11 mouse cellular contexts compared by ENCODE assay signal in the genomic region with DNA sequence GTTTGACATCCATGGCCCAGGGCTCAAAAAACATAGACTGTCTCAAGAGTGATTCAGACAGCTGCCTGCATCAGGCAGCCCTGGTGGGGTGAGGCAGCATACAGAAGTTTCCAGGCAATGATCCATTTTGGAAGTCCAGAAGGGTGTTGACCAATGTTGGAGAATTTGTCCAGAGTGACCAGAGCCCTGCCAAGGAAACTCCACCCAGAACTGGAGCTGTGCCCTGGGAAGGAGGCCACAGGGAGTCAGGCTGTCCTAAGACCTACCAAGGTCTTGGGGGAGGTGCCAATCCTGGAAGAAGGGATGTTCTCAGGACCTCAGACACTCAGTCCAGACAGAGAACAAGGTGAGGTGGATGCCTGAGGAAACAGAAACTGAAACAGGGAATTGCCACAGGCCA.
DNase-seq lines count a peak whose midpoint lies in the region; ATAC-seq and TF ChIP-seq lines count a peak whose summit lies in the region.
"Had no signal": no experiment of that assay in that cellular context is flagged by ENCODE, and none has a peak within 500 bp of the region (broad histone marks: within the 10 kb centered on the region; RNA-seq: fewer than 3 reads in every experiment).

No protein-coding gene starts in this region.

- no peaks in the 10 kb centered on the region for H3K27me3 ChIP-seq in liver, adult 2 months (ENCODE audit: control insufficient read depth, insufficient read depth, low read length)
- no peaks in the 10 kb centered on the region for H3K27me3 ChIP-seq in liver, embryonic 11.5 days (replicated peaks; ENCODE audit: control insufficient read depth, insufficient read depth, low read length)
- no peaks in the 10 kb centered on the region for H3K27me3 ChIP-seq in forebrain, embryonic 12.5 days
- no peaks in the 10 kb centered on the region for H3K27me3 ChIP-seq in thymus, adult 2 months (ENCODE audit: control insufficient read depth, insufficient read depth, low read length)

- no peak overlapping the region for H3K4me2 ChIP-seq in liver, embryonic 11.5 days
- H3K4me2 ChIP-seq in forebrain, embryonic 12.5 days: no peak overlapping the region

- TF ChIP-seq CTCF in liver, adult 2 months (IDR thresholded peaks at IDR 0.05; ENCODE audit: low read depth, low read length): no peak
- no peak for TF ChIP-seq CTCF in thymus, adult 2 months (IDR thresholded peaks at IDR 0.05; ENCODE audit: borderline replicate concordance, control insufficient read depth, extremely low read depth, insufficient read depth, low read length, poor library complexity)

- no peaks in the 10 kb centered on the region for H3K9me3 ChIP-seq in liver, embryonic 11.5 days (ENCODE audit: control insufficient read depth, low read length)
- no peaks in the 10 kb centered on the region for H3K9me3 ChIP-seq in forebrain, embryonic 12.5 days

- ATAC-seq in liver, embryonic 11.5 days (replicated peaks; ENCODE audit: low FRiP score): no peak
- ATAC-seq in forebrain, embryonic 12.5 days (ENCODE audit: low FRiP score): no peak

- no peak for TF ChIP-seq POLR2A in liver, adult 2 months (IDR thresholded peaks at IDR 0.05; ENCODE audit: extremely low read depth, insufficient read depth, low read length)
- TF ChIP-seq POLR2A in thymus, adult 2 months (IDR thresholded peaks at IDR 0.05; ENCODE audit: control insufficient read depth, extremely low read depth, insufficient read depth, low read length, poor library complexity): no peak

- DNase-seq in liver, adult 2 months (ENCODE audit: extremely low read depth, low read depth, low spot score): peak; percentile 11
- DNase-seq in liver, embryonic 11.5 days (ENCODE audit: low spot score): no peak
- DNase-seq in fibroblast of lung, adult 2 months (ENCODE audit: low read depth): peak; percentile 98
- peak; percentile 71 for DNase-seq in heart, postnatal 4 days
- peak; percentile 78 for DNase-seq in testis, postnatal 10 days (ENCODE audit: low spot score)
- DNase-seq in cerebellum, adult 11 months: no peak
- DNase-seq in thymus, adult 2 months: no peak
- DNase-seq: cerebellum, postnatal 36 days had no signal

- H3K79me2 ChIP-seq in liver, adult 2 months (ENCODE audit: control insufficient read depth, insufficient read depth, low read length): no peaks in the 10 kb centered on the region

- no peak overlapping the region for H3K27ac ChIP-seq in liver, adult 2 months (replicated peaks; ENCODE audit: insufficient read depth, low read depth, low read length)
- H3K27ac ChIP-seq in liver, embryonic 11.5 days (ENCODE audit: low read depth, low read length): no peak overlapping the region
- H3K27ac ChIP-seq in forebrain, embryonic 12.5 days: no peak overlapping the region
- no peak overlapping the region for H3K27ac ChIP-seq in thymus, adult 2 months (ENCODE audit: control insufficient read depth, insufficient read depth, low read length)
- H3K27ac ChIP-seq: hindbrain, embryonic 10.5 days; macrophage had no signal

- H3K36me3 ChIP-seq in liver, adult 2 months (ENCODE audit: control insufficient read depth, insufficient read depth, low read length): no peaks in the 10 kb centered on the region
- H3K36me3 ChIP-seq in liver, embryonic 11.5 days (ENCODE audit: control insufficient read depth, insufficient read depth, low read length): no peaks in the 10 kb centered on the region
- H3K36me3 ChIP-seq in forebrain, embryonic 12.5 days (replicated peaks): no peaks in the 10 kb centered on the region
- no peaks in the 10 kb centered on the region for H3K36me3 ChIP-seq in thymus, adult 2 months (ENCODE audit: control insufficient read depth, insufficient read depth, low read length)
- H3K36me3 ChIP-seq: hindbrain, embryonic 10.5 days had no signal

- no peak overlapping the region for H3K9ac ChIP-seq in liver, adult 2 months (ENCODE audit: low read depth, low read length)
- no peak overlapping the region for H3K9ac ChIP-seq in liver, embryonic 11.5 days (ENCODE audit: low read depth, low read length)
- no peak overlapping the region for H3K9ac ChIP-seq in forebrain, embryonic 12.5 days

- no peak overlapping the region for H3K4me3 ChIP-seq in liver, adult 2 months (ENCODE audit: insufficient read depth, low read depth, low read length)
- H3K4me3 ChIP-seq in liver, embryonic 11.5 days (ENCODE audit: low read depth, low read length): no peak overlapping the region
- no peak overlapping the region for H3K4me3 ChIP-seq in forebrain, embryonic 12.5 days (replicated peaks)
- H3K4me3 ChIP-seq in thymus, adult 2 months (ENCODE audit: control insufficient read depth, insufficient read depth, low read length): no peak overlapping the region
- H3K4me3 ChIP-seq: hindbrain, embryonic 10.5 days had no signal

- no peaks in the 10 kb centered on the region for H3K4me1 ChIP-seq in liver, adult 2 months (ENCODE audit: control insufficient read depth, insufficient read depth, low read length)
- no peaks in the 10 kb centered on the region for H3K4me1 ChIP-seq in liver, embryonic 11.5 days (replicated peaks; ENCODE audit: control insufficient read depth, insufficient read depth, low read length)
- peaks cover 8% of the 10 kb centered on the region; the same call in 1 of the 2 replicates for H3K4me1 ChIP-seq in forebrain, embryonic 12.5 days
- no peaks in the 10 kb centered on the region for H3K4me1 ChIP-seq in thymus, adult 2 months (replicated peaks; ENCODE audit: control insufficient read depth, insufficient read depth, low read length)

Comparison
In these comparisons a context has a peak if more than half of its experiments do, and no peak if none do; other contexts are left out.
1. DNase-seq: peak in liver, adult 2 months (single experiment), fibroblast of lung, adult 2 months (single experiment), heart, postnatal 4 days (single experiment) and testis, postnatal 10 days (single experiment); none in liver, embryonic 11.5 days (single experiment), cerebellum, adult 11 months (single experiment) and thymus, adult 2 months (single experiment).